Mouse (Mus musculus) adrenal gland, postnatal 25 days (tissue): ENCODE results near the gene Dbr1. TPM values are rescaled to one million over a fixed set of nuclear protein-coding genes. Genes with fewer than 3 reads are reported as not detected.
A peak's percentile ranks its signal among the peaks of the same experiment; 100 is the strongest.

Experiments used
- DNase-seq: peaks from one replicate; pipeline ENCODE4 v3.0.0; 2021; ENCODE audit warnings: mixed read lengths
- total RNA-seq: library from RNA; stranded (reverse); gene quantifications from 2 replicates; pipeline ENCODE4 v1.2.3, GENCODE M21; 2021

Gene Dbr1
- total RNA-seq, 1 experiment from 2014 or later = 15.1 TPM

GRCm38 (mm10) chr9:99620196-99620595 lies 44.6 kb downstream of the Dbr1 start:
- DNase-seq = no peak

GRCm38 (mm10) chr9:99622034-99622433 lies 46.4 kb downstream of the Dbr1 start:
- no peak for DNase-seq

DNA sequence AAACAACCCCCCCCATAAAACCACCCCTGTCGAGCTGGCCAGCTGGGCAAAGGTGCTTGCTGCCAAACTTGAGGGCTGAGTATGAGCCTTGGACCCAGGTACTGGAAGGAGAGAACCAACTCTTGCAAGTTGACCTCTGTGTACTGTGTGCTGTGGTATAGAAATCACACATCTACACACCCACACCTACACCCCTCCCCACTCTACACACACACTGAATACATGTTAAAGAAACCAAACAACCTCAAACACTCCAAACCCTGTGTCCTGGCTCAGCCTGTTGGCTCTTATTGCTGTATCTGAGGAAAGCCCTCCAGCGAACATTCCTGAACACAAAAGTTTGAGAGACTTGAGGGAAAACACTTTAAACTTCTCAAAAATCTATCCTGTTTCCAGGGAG lies 47.4 kb downstream of the Dbr1 start:
- no peak for DNase-seq

GRCm38 (mm10) chr9:99624117-99624516 lies 48.5 kb downstream of the Dbr1 start:
- DNase-seq = peak; percentile 16

DNA sequence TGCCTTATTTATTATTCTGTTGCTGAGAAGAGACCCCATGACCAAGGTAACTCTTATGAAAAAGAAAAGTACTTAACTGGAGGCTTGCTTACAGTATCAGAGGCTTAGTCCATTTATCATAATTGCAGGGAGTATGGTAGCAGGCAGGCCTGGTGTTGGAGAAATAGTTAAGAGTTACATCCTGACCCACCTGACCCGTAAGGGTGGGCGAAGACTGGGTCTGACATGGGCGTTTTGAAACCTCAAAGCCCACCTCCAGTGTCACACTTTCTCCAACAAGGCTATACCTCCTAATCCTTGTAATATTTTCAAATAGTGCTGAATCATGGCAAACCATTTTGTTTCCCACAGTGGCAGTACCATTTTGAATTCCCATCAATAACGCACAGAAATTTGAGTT lies 53.0 kb downstream of the Dbr1 start:
- DNase-seq = no peak

DNA sequence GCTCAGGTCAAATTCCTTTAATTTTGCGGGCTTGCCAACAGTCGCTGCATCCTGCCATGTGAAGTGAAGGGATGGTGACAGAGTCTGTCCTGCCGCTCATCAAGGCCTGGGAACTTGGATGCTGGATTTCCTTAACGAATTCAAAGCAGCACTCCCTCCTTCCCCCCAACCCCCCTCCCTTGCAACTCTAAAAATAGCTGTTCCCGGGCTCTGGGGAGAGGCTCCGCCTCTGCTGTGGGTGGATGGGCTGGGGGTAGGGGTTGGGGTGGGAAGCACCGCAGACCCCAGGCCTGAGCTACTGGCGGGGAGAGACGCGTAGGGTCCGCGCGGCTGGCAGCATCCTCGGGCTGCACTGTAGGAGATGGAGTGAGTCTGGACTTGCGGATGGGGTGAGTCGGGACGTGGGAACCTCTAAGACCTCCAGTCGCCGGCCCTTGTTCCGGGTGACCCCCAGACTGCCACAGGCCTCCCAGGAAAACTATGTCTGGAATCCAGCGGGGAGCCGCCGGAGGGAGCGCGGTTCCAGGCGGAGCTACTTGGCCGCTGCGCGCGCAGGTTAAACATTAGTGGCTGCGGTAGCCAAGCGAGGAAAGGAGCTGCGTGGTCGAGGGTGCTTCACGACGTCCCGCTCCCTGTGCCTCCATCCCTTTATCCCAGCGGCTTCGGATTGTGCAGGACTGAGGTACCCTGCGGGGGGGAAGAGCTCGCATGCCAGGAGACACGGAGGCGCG lies 53.8 kb downstream of the Dbr1 start, which contains the start of gene Dzip1l:
Gene Dzip1l, plus strand, starts transcription at position 216 of the 731 bp plus-strand sequence.
- DNase-seq = peak; percentile 71

- peak; percentile 8 for DNase-seq
Observed at GRCm38 (mm10) chr9:99630071-99630470, 54.5 kb downstream of the Dbr1 start.

DNA sequence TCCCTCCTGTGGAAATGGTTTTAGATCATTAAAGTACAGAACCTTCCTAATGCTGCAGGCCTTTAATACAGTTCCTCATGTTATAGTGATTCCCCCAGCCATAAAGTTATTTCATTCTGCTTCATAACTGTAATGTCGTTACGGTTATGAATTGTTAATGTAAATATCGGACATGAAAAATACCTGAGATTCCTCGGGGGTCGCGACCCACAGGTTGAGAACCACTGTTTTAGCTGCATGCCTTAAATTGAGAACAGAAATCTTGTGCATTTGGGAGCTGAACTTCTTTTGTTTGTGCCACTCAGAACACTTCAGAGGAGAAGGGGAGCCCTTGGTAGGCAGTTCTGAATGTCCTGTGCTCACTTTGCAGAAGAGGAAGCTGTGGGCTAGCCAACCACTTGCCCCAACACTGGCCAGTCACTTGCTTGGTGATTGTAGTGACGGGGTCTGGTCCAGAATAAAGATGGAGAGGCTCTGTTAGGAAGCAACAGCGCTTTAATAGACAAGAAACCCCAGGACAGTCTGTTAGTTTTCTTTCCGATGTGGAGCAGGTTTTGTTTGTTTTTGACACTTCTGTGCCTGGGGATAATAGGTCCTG lies 55.0 kb downstream of the Dbr1 start:
- DNase-seq = no peak

- no peak for DNase-seq
Observed at GRCm38 (mm10) chr9:99631781-99632180, 56.2 kb downstream of the Dbr1 start.

- no peak for DNase-seq
Observed at GRCm38 (mm10) chr9:99632264-99632663, 56.7 kb downstream of the Dbr1 start.

Other genes starting within 250 kb of the Dbr1 start
- gene Esyt3, start 217.2 kb upstream of the Dbr1 start, total RNA-seq = 0.79 and 1.2 TPM in 2 replicates
- gene Mras, start 138.4 kb upstream of the Dbr1 start, total RNA-seq = 40.4 and 50.1 TPM in 2 replicates
- gene Nme9, start 124.3 kb upstream of the Dbr1 start, total RNA-seq = not detected in 2 replicates
- gene Armc8, start 6.9 kb upstream of the Dbr1 start, total RNA-seq = 43.5 and 50.0 TPM in 2 replicates
- not detected in 2 replicates for gene A4gnt, start 36.7 kb downstream of the Dbr1 start, total RNA-seq
- gene Dzip1l, start 53.7 kb downstream of the Dbr1 start, total RNA-seq = 6.6 and 6.8 TPM in 2 replicates
- gene Cldn18, start 141.5 kb downstream of the Dbr1 start, total RNA-seq = not detected in 2 replicates